Mouse (Mus musculus) brain, embryonic 14.5 days (tissue): ENCODE measurements around the gene Nit2.

ENCODE experiments used
- CTCF ChIP-seq: fragments of 200-500 bp; IDR thresholded peaks from 2 replicates; pipeline ENCODE4 v1.5.1; 2012; ENCODE audit warnings: inconsistent platforms, mild to moderate bottlenecking, moderate library complexity, borderline replicate concordance; ENCODE audit not compliant: insufficient read depth, insufficient read length; ENCODE audit errors: extremely low read depth
- POLR2A ChIP-seq: fragments of 200-500 bp; IDR thresholded peaks from 2 replicates; pipeline ENCODE4 v1.6.1; 2012; ENCODE audit warnings: mild to moderate bottlenecking, inconsistent platforms, borderline replicate concordance; ENCODE audit not compliant: poor library complexity, insufficient read depth, insufficient read length, severe bottlenecking; ENCODE audit errors: extremely low read depth

- TF ChIP-seq POLR2A (no peak), CTCF (no peak)
Measured at GRCm38 (mm10) chr16:57181180-57181579, 14.0 kb upstream of the Nit2 start.
